Mouse (Mus musculus): Measurements from ENCODE around the gene Grm7. TPM values are rescaled to one million over a fixed set of nuclear protein-coding genes. Genes with fewer than 3 reads are reported as not detected.
A peak's percentile ranks its signal among the peaks of the same experiment; 100 is the strongest.

Grm7 gene
- polyA plus RNA-seq, 1 experiment from 2014 or later: 53.9 TPM

GRCm38 (mm10) chr6:111521229-111521628 lies 875.8 kb downstream of the Grm7 start:
- no peak overlapping the region for H3K9ac ChIP-seq (replicated peaks; ENCODE audit: low read depth, low read length)
- no peak overlapping the region for H3K4me3 ChIP-seq (ENCODE audit: low read depth, low read length)
- no peaks in the 10 kb centered on the region for H3K36me3 ChIP-seq (ENCODE audit: control insufficient read depth, insufficient read depth, low read length)
- ATAC-seq (ENCODE audit: low read depth): no peak
- H3K27me3 ChIP-seq (ENCODE audit: control insufficient read depth, insufficient read depth, low read length): no peaks in the 10 kb centered on the region
- H3K9me3 ChIP-seq (ENCODE audit: control insufficient read depth, low read length): no peaks in the 10 kb centered on the region
- no peaks in the 10 kb centered on the region for H3K4me1 ChIP-seq (ENCODE audit: control insufficient read depth, insufficient read depth, low read length)
- WGBS: 63% methylated on average over 1 of the region's 1 CpGs
- H3K27ac ChIP-seq (ENCODE audit: low read depth, low read length): no peak overlapping the region
- no peak overlapping the region for H3K4me2 ChIP-seq (ENCODE audit: low read depth, low read length)

- Histone ChIP-seq H3K4me3 (ENCODE audit: low read depth, low read length) (no peak overlapping the region), H3K27ac (ENCODE audit: low read depth, low read length) (no peak overlapping the region), H3K9me3 (ENCODE audit: control insufficient read depth, low read length) (no peaks in the 10 kb centered on the region), H3K27me3 (ENCODE audit: control insufficient read depth, insufficient read depth, low read length) (no peaks in the 10 kb centered on the region), H3K36me3 (ENCODE audit: control insufficient read depth, insufficient read depth, low read length) (no peaks in the 10 kb centered on the region), H3K4me2 (ENCODE audit: low read depth, low read length) (no peak overlapping the region), H3K4me1 (ENCODE audit: control insufficient read depth, insufficient read depth, low read length) (no peaks in the 10 kb centered on the region), H3K9ac (replicated peaks; ENCODE audit: low read depth, low read length) (no peak overlapping the region)
- no peak for ATAC-seq (ENCODE audit: low read depth)
Measured at GRCm38 (mm10) chr6:111522122-111522521, 876.7 kb downstream of the Grm7 start.

DNA sequence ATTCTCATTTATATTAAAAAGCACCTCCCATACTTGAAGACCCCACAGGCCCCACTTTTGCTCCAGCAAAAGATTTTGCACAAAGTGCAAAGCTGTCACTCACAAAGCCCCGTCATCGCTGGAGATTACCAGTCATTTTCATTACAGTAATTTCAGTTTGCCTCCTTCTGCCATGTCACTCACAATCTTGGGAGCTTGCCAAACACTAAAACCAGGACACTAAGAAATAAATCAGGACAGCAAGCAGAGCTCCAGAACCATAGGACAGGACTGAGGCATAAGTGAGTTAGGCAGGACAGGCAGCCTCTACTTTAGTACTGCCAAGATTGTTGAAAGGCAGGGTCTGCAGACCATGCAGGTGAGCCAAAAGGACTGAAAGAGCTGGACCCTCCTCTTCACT lies 884.6 kb downstream of the Grm7 start:
- Histone ChIP-seq H3K4me1 (ENCODE audit: control insufficient read depth, insufficient read depth, low read length) (no peaks in the 10 kb centered on the region), H3K9me3 (ENCODE audit: control insufficient read depth, low read length) (no peaks in the 10 kb centered on the region), H3K36me3 (ENCODE audit: control insufficient read depth, insufficient read depth, low read length) (no peaks in the 10 kb centered on the region), H3K4me2 (ENCODE audit: low read depth, low read length) (no peak overlapping the region), H3K27ac (ENCODE audit: low read depth, low read length) (no peak overlapping the region), H3K4me3 (ENCODE audit: low read depth, low read length) (no peak overlapping the region), H3K27me3 (ENCODE audit: control insufficient read depth, insufficient read depth, low read length) (no peaks in the 10 kb centered on the region), H3K9ac (replicated peaks; ENCODE audit: low read depth, low read length) (no peak overlapping the region)
- 77% methylated on average over 2 of the region's 2 CpGs for WGBS
- no peak for ATAC-seq (ENCODE audit: low read depth)

- Histone ChIP-seq H3K9ac (replicated peaks; ENCODE audit: low read depth, low read length) (no peak overlapping the region), H3K4me1 (ENCODE audit: control insufficient read depth, insufficient read depth, low read length) (no peaks in the 10 kb centered on the region), H3K9me3 (ENCODE audit: control insufficient read depth, low read length) (no peaks in the 10 kb centered on the region), H3K27me3 (ENCODE audit: control insufficient read depth, insufficient read depth, low read length) (no peaks in the 10 kb centered on the region), H3K36me3 (ENCODE audit: control insufficient read depth, insufficient read depth, low read length) (no peaks in the 10 kb centered on the region), H3K27ac (ENCODE audit: low read depth, low read length) (no peak overlapping the region), H3K4me3 (ENCODE audit: low read depth, low read length) (no peak overlapping the region), H3K4me2 (ENCODE audit: low read depth, low read length) (no peak overlapping the region)
- 63% methylated on average over 1 of the region's 1 CpGs for WGBS
- ATAC-seq (ENCODE audit: low read depth): no peak
Measured at GRCm38 (mm10) chr6:111558588-111558987, 913.2 kb downstream of the Grm7 start.

- H3K27ac ChIP-seq (ENCODE audit: low read depth, low read length): no peak overlapping the region
- H3K4me1 ChIP-seq (ENCODE audit: control insufficient read depth, insufficient read depth, low read length): no peaks in the 10 kb centered on the region
- no peak overlapping the region for H3K4me3 ChIP-seq (ENCODE audit: low read depth, low read length)
- no peak overlapping the region for H3K4me2 ChIP-seq (ENCODE audit: low read depth, low read length)
- no peak for ATAC-seq (ENCODE audit: low read depth)
- 79% methylated on average over 3 of the region's 3 CpGs for WGBS
- no peaks in the 10 kb centered on the region for H3K9me3 ChIP-seq (ENCODE audit: control insufficient read depth, low read length)
- H3K9ac ChIP-seq (replicated peaks; ENCODE audit: low read depth, low read length): no peak overlapping the region
- H3K36me3 ChIP-seq (ENCODE audit: control insufficient read depth, insufficient read depth, low read length): no peaks in the 10 kb centered on the region
- H3K27me3 ChIP-seq (ENCODE audit: control insufficient read depth, insufficient read depth, low read length): no peaks in the 10 kb centered on the region
Measured at GRCm38 (mm10) chr6:111559459-111559858, 914.1 kb downstream of the Grm7 start.

DNA sequence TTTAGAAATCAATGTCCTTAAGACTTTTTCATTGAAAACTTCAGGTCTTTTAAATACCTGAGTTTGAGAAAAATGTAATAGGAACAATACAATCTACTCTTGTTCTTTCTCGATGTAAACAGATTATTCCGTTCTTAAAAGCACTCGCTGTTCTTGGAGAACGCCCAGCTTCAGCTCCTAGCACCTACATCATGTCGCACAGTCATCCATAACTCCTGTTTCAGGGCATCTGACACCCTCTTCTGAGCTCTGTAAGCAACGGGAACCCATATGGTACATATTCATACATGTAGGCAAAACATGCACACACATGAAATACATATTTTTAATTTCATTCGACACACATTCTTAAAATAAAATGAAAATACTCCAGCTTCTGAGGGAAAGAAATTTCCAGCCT lies 916.0 kb downstream of the Grm7 start:
- H3K27me3 ChIP-seq (ENCODE audit: control insufficient read depth, insufficient read depth, low read length): no peaks in the 10 kb centered on the region
- 89% methylated on average over 7 of the region's 7 CpGs for WGBS
- ATAC-seq (ENCODE audit: low read depth): no peak
- H3K4me1 ChIP-seq (ENCODE audit: control insufficient read depth, insufficient read depth, low read length): no peaks in the 10 kb centered on the region
- H3K36me3 ChIP-seq (ENCODE audit: control insufficient read depth, insufficient read depth, low read length): no peaks in the 10 kb centered on the region
- no peaks in the 10 kb centered on the region for H3K9me3 ChIP-seq (ENCODE audit: control insufficient read depth, low read length)
- no peak overlapping the region for H3K4me3 ChIP-seq (ENCODE audit: low read depth, low read length)
- no peak overlapping the region for H3K27ac ChIP-seq (ENCODE audit: low read depth, low read length)
- no peak overlapping the region for H3K9ac ChIP-seq (replicated peaks; ENCODE audit: low read depth, low read length)
- H3K4me2 ChIP-seq (ENCODE audit: low read depth, low read length): no peak overlapping the region

- ATAC-seq (ENCODE audit: low read depth): peak; percentile 75
- no peaks in the 10 kb centered on the region for H3K27me3 ChIP-seq (ENCODE audit: control insufficient read depth, insufficient read depth, low read length)
- 52% methylated on average over 4 of the region's 4 CpGs for WGBS
Measured at GRCm38 (mm10) chr6:111571471-111572088, 926.2 kb downstream of the Grm7 start.

GRCm38 (mm10) chr6:111584851-111585250 lies 939.5 kb downstream of the Grm7 start:
- Histone ChIP-seq H3K4me1 (ENCODE audit: control insufficient read depth, insufficient read depth, low read length) (no peaks in the 10 kb centered on the region), H3K9ac (replicated peaks; ENCODE audit: low read depth, low read length) (no peak overlapping the region), H3K36me3 (ENCODE audit: control insufficient read depth, insufficient read depth, low read length) (no peaks in the 10 kb centered on the region), H3K4me3 (ENCODE audit: low read depth, low read length) (no peak overlapping the region), H3K27ac (ENCODE audit: low read depth, low read length) (no peak overlapping the region), H3K27me3 (ENCODE audit: control insufficient read depth, insufficient read depth, low read length) (no peaks in the 10 kb centered on the region), H3K4me2 (ENCODE audit: low read depth, low read length) (no peak overlapping the region), H3K9me3 (ENCODE audit: control insufficient read depth, low read length) (no peaks in the 10 kb centered on the region)
- no peak for ATAC-seq (ENCODE audit: low read depth)
- 67% methylated on average over 2 of the region's 2 CpGs for WGBS

More at GRCm38 (mm10) chr6:111571471-111572088, 926.2 kb downstream of the Grm7 start:
- Histone ChIP-seq H3K36me3 (ENCODE audit: control insufficient read depth, insufficient read depth, low read length) (no peaks in the 10 kb centered on the region), H3K4me3 (ENCODE audit: low read depth, low read length) (no peak overlapping the region), H3K4me2 (ENCODE audit: low read depth, low read length) (no peak overlapping the region), H3K9me3 (ENCODE audit: control insufficient read depth, low read length) (no peaks in the 10 kb centered on the region), H3K4me1 (ENCODE audit: control insufficient read depth, insufficient read depth, low read length) (no peaks in the 10 kb centered on the region), H3K27ac (ENCODE audit: low read depth, low read length) (no peak overlapping the region), H3K9ac (replicated peaks; ENCODE audit: low read depth, low read length) (no peak overlapping the region)

- H3K4me1 ChIP-seq (ENCODE audit: control insufficient read depth, insufficient read depth, low read length): no peaks in the 10 kb centered on the region
- no peaks in the 10 kb centered on the region for H3K27me3 ChIP-seq (ENCODE audit: control insufficient read depth, insufficient read depth, low read length)
- H3K36me3 ChIP-seq (ENCODE audit: control insufficient read depth, insufficient read depth, low read length): no peaks in the 10 kb centered on the region
- no peak overlapping the region for H3K9ac ChIP-seq (replicated peaks; ENCODE audit: low read depth, low read length)
- H3K27ac ChIP-seq (ENCODE audit: low read depth, low read length): no peak overlapping the region
- H3K9me3 ChIP-seq (ENCODE audit: control insufficient read depth, low read length): no peaks in the 10 kb centered on the region
- ATAC-seq (ENCODE audit: low read depth): no peak
- 97% methylated on average over 3 of the region's 3 CpGs for WGBS
- H3K4me2 ChIP-seq (ENCODE audit: low read depth, low read length): no peak overlapping the region
- H3K4me3 ChIP-seq (ENCODE audit: low read depth, low read length): no peak overlapping the region
Measured at GRCm38 (mm10) chr6:111587572-111587971, 942.2 kb downstream of the Grm7 start.
